Mouse (Mus musculus): Measurements from ENCODE around the gene Fam185a.

GRCm38 (mm10) chr5:21482446-21483222 is 57.9 kb downstream of the Fam185a start:
- TF ChIP-seq CTCF (IDR thresholded peaks at IDR 0.05; ENCODE audit: low read depth) (no peak), EP300 (optimal IDR thresholded peaks at IDR 0.05) (no peak)

Data from stomach, postnatal 0 days (tissue).